In the genomic region with DNA sequence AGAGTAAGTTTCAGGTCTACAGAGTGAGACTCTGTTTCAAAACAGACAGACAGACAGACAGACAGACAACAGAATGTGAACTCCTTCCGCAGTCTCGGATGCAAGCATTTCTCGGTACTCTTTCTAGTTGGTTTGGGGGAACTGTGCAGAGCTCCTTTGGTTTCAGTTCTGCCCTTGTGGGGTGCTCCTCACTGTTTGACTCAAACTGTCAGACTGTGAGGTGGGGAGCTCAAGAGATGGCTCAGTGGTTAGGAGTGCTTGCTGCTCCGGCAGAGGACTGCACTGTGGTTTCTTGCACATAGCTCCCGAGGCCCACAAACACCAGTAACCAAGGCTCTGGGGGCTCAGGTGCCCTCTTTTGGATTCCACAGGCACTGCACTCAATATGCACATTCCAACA, we compare ENCODE assay signal across 31 mouse cellular contexts. TPM values are rescaled to one million over a fixed set of nuclear protein-coding genes. Genes with fewer than 3 reads are reported as not detected.
DNase-seq lines count a peak whose midpoint lies in the region; ATAC-seq lines count a peak whose summit lies in the region.
"Had no signal": no experiment of that assay in that cellular context is flagged by ENCODE, and none has a peak within 500 bp of the region (broad histone marks: within the 10 kb centered on the region; RNA-seq: fewer than 3 reads in every experiment).

No protein-coding gene starts in this region.

- H3K4me3 ChIP-seq in heart, embryonic 11.5 days (ENCODE audit: low read depth, low read length), result no peak overlapping the region
- H3K4me3 ChIP-seq: embryonic facial prominence, embryonic 13.5 days; forebrain, embryonic 10.5 days; forebrain, embryonic 15.5 days; gastrocnemius, adult 2 months; hindbrain, embryonic 10.5 days; hindbrain, embryonic 15.5 days; limb, embryonic 13.5 days had no signal

- WGBS in heart, embryonic 11.5 days (ENCODE audit: insufficient replicate concordance), result 92% methylated on average over 5 of the region's 5 CpGs

- peak; percentile 87 for DNase-seq in heart, adult 11 months
- DNase-seq in spleen, adult 18-20 months, result peak; percentile 9 to 12
- no peak for DNase-seq in spleen, adult 12 weeks (ENCODE audit: low spot score)
- DNase-seq in splenic B cell, adult 2 months (ENCODE audit: low read depth, low spot score), result peak; percentile 41
- no peak for DNase-seq in kidney, postnatal 10 days
- DNase-seq in kidney, postnatal 14 days, result no peak
- DNase-seq: adrenal gland, postnatal 36 days; cerebellum, adult 11 months; cerebellum, adult 9-10 months; gastrocnemius, adult 2 months; gastrocnemius, postnatal 36 days; heart, postnatal 14 days; kidney, adult 11 months; kidney, postnatal 36 days; lung, postnatal 4 days; midbrain, embryonic 14.5 days; right cerebral cortex, postnatal 25 days; thymus, adult 18-20 months; thymus, postnatal 25 days had no signal

- H3K4me2 ChIP-seq in heart, embryonic 11.5 days, result no peak overlapping the region
- H3K4me2 ChIP-seq: embryonic facial prominence, embryonic 13.5 days; forebrain, embryonic 15.5 days; hindbrain, embryonic 15.5 days; limb, embryonic 13.5 days; liver, embryonic 11.5 days had no signal

- ATAC-seq in heart, embryonic 11.5 days (replicated peaks; ENCODE audit: insufficient number of reproducible peaks, low FRiP score, low TSS enrichment), result no peak
- peak; percentile 34 for ATAC-seq in common myeloid progenitor, adult 5-6 weeks (replicated peaks; ENCODE audit: low read depth, poor library complexity, severe bottlenecking)
- ATAC-seq: forebrain, embryonic 15.5 days; inflammation-experienced regulatory T-cells, adult 6 months had no signal

- H3K36me3 ChIP-seq in heart, embryonic 11.5 days (ENCODE audit: control insufficient read depth, insufficient read depth, low read length), result no peaks in the 10 kb centered on the region; the same call in 1 of the 2 replicates
- H3K36me3 ChIP-seq in splenic B cell, adult 2 months (ENCODE audit: control insufficient read depth, insufficient read depth, low read length, poor library complexity, severe bottlenecking), result peaks cover 3% of the 10 kb centered on the region; the same call in 1 of the 2 replicates

- H3K27ac ChIP-seq in heart, embryonic 11.5 days (ENCODE audit: low read depth, low read length), result no peak overlapping the region
- H3K27ac ChIP-seq: embryonic facial prominence, embryonic 13.5 days; forebrain, embryonic 10.5 days; forebrain, embryonic 15.5 days; gastrocnemius, adult 2 months; hindbrain, embryonic 10.5 days; hindbrain, embryonic 15.5 days; limb, embryonic 13.5 days; stomach, postnatal 0 days had no signal

- H3K4me1 ChIP-seq in heart, embryonic 11.5 days (ENCODE audit: control insufficient read depth, insufficient read depth, low read length), result no peaks in the 10 kb centered on the region
- H3K4me1 ChIP-seq: embryonic facial prominence, embryonic 13.5 days; forebrain, embryonic 15.5 days; hindbrain, embryonic 15.5 days; limb, embryonic 13.5 days had no signal

- H3K27me3 ChIP-seq in heart, embryonic 11.5 days (ENCODE audit: control insufficient read depth, insufficient read depth, low read length), result no peaks in the 10 kb centered on the region
- H3K27me3 ChIP-seq in splenic B cell, adult 2 months (ENCODE audit: control insufficient read depth, insufficient read depth, low read length, poor library complexity, severe bottlenecking), result no peaks in the 10 kb centered on the region
- H3K27me3 ChIP-seq: embryonic facial prominence, embryonic 13.5 days; forebrain, embryonic 15.5 days; hindbrain, embryonic 15.5 days; limb, embryonic 13.5 days had no signal

- no peak overlapping the region for H3K9ac ChIP-seq in heart, embryonic 11.5 days (ENCODE audit: low read depth, low read length)
- H3K9ac ChIP-seq: embryonic facial prominence, embryonic 13.5 days; forebrain, embryonic 15.5 days; hindbrain, embryonic 15.5 days; limb, embryonic 13.5 days had no signal

- H3K9me3 ChIP-seq in heart, embryonic 11.5 days (replicated peaks; ENCODE audit: control insufficient read depth, low read length), result no peaks in the 10 kb centered on the region
- H3K9me3 ChIP-seq: embryonic facial prominence, embryonic 13.5 days; forebrain, embryonic 10.5 days; forebrain, embryonic 15.5 days; hindbrain, embryonic 10.5 days; hindbrain, embryonic 15.5 days; limb, embryonic 13.5 days had no signal

RNA-seq across cellular contexts. Expression of gene Gng10, which starts 8.2 kb away (rescaled TPM):
- polyA plus RNA-seq in heart, embryonic 11.5 days (2014; fragmentation: Nextera tagmentation; extraction: Ambion mirVana), result 54.1 and 59.8 TPM in 2 replicates
- total RNA-seq in common myeloid progenitor, adult 5-6 weeks (2017), result 89.5 and 114 TPM in 2 replicates

RNA-seq across cellular contexts. Expression of gene Gm20503, which starts 40.1 kb away (rescaled TPM):
- polyA plus RNA-seq in heart, embryonic 11.5 days (2014; fragmentation: Nextera tagmentation; extraction: Ambion mirVana), result 7.2 and 9.2 TPM in 2 replicates
- not detected in 2 replicates for total RNA-seq in common myeloid progenitor, adult 5-6 weeks (2017)
- total RNA-seq: neutrophil, adult 5-6 weeks had no signal
- polyA plus RNA-seq: inflammation-experienced regulatory T-cells, adult 6 months had no signal

RNA-seq across cellular contexts. Expression of gene Dnajc25, which starts 48.2 kb away (rescaled TPM):
- polyA plus RNA-seq in heart, embryonic 11.5 days (2014; fragmentation: Nextera tagmentation; extraction: Ambion mirVana), result 5.9 and 10.6 TPM in 2 replicates
- 12.0 and 17.1 TPM in 2 replicates for total RNA-seq in common myeloid progenitor, adult 5-6 weeks (2017)

RNA-seq across cellular contexts. Expression of gene Ptgr1, which starts 56.2 kb away (rescaled TPM):
- polyA plus RNA-seq in heart, embryonic 11.5 days (2014; fragmentation: Nextera tagmentation; extraction: Ambion mirVana), result 11.3 and 12.6 TPM in 2 replicates
- total RNA-seq in common myeloid progenitor, adult 5-6 weeks (2017), result 9.4 and 11.6 TPM in 2 replicates

Comparison
In these comparisons a context has a peak if more than half of its experiments do, and no peak if none do; other contexts are left out.
1. DNase-seq: peak in heart, adult 11 months (single experiment), spleen, adult 18-20 months (2 of 2) and splenic B cell, adult 2 months (single experiment); none in spleen, adult 12 weeks (single experiment), kidney, postnatal 10 days (single experiment) and kidney, postnatal 14 days (single experiment).